Mouse (Mus musculus) CH12.LX (cell line): ENCODE measurements at regions not wholly inside any gene's neighbourhood (a gene's known extent, or its start where the extent isn't known, plus 50 kb on each side); places are given as distances from the start of the nearest gene placed in this dataset.

Source experiments
- CTCF ChIP-seq, 2 experiments: IDR thresholded peaks in 1 of 2; conservative IDR thresholded peaks in 1 of 2; 2 replicates each; pipeline ENCODE4 v1.5.1; 2011 to 2012; ENCODE audit warnings: low read depth in 2 of 2, low read length in 2 of 2, improper control_type of control experiment in 1 of 2, inconsistent platforms in 1 of 2, mild to moderate bottlenecking in 1 of 2, moderate library complexity in 1 of 2
- EP300 ChIP-seq: IDR thresholded peaks from 2 replicates; pipeline ENCODE4 v1.6.1; 2011; ENCODE audit warnings: low read length, improper control_type of control experiment
- JUND ChIP-seq: conservative IDR thresholded peaks from 2 replicates; pipeline ENCODE4 v1.6.1; 2011; ENCODE audit warnings: low read depth, low read length, improper control_type of control experiment
- USF1 ChIP-seq: IDR thresholded peaks from 2 replicates; pipeline ENCODE4 v1.6.1; 2014; ENCODE audit warnings: low read depth, mild to moderate bottlenecking, inconsistent platforms, low read length, improper control_type of control experiment

DNA sequence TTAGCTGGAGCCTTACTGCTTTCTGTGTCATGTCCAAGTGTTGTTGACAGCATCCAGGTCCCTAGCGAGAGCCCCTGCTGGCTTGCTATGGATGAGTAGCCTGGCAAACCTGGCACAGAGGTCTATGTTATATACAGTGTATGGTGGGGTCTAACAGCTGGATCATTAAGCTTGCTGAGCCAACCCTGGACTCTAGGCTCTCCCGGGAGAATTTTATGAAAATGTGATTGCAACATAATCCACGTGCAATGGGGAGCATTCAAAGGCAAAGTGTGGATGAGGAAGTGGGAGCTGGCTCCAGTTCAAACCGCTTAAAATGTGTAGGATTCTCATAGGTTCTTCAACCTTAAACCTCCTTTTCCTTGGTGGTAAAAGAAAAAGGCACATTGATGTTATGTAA lies 427.7 kb upstream of the Gm10131 start:
- TF ChIP-seq JUND (no peak), USF1 (no peak), EP300 (no peak), CTCF (conservative IDR thresholded peaks at IDR 0.05 in 1 of 2, IDR thresholded peaks at IDR 0.05 in 1 of 2; ENCODE audit: low read depth in 2 of 2, low read length in 2 of 2) (no peak)
